Mouse (Mus musculus) neural tube, embryonic 11.5 days (tissue): Measurements from ENCODE around the gene Nanos2. TPM values are rescaled to one million over a fixed set of nuclear protein-coding genes. Genes with fewer than 3 reads are reported as not detected.

Source experiments
- ATAC-seq: fragments of 200-750 bp; cut with Nextera tagmentation; 2 replicates; pipeline ENCODE4 v1.8.0; 2017; ENCODE audit warnings: moderate number of reproducible peaks, mild to moderate bottlenecking, moderate TSS enrichment, moderate library complexity; ENCODE audit not compliant: insufficient read depth, low FRiP score, low TSS enrichment
- DNase-seq: peaks from one replicate; pipeline ENCODE4 v3.0.0-alpha.2; 2015; ENCODE audit warnings: low spot score
- H3K27ac ChIP-seq: fragments of 300-500 bp; sonication (generic); 2 replicates; pipeline ENCODE4 v1.5.1; 2014; ENCODE audit warnings: low read depth, mild to moderate bottlenecking, low read length
- H3K27me3 ChIP-seq: fragments of 300-500 bp; sonication (generic); 2 replicates; pipeline ENCODE4 v1.6.1; 2014; ENCODE audit warnings: mild to moderate bottlenecking, low read length, mixed read lengths; ENCODE audit not compliant: control insufficient read depth, insufficient read depth
- H3K36me3 ChIP-seq: fragments of 300-500 bp; sonication (generic); 2 replicates; pipeline ENCODE4 v1.6.1; 2014; ENCODE audit warnings: mild to moderate bottlenecking, low read length, moderate library complexity, mixed read lengths; ENCODE audit not compliant: control insufficient read depth, insufficient read depth
- H3K4me1 ChIP-seq: fragments of 300-500 bp; sonication (generic); 2 replicates; pipeline ENCODE4 v1.6.1; 2014; ENCODE audit warnings: low read length, mixed read lengths; ENCODE audit not compliant: control insufficient read depth, insufficient read depth
- H3K4me2 ChIP-seq: fragments of 300-500 bp; sonication (generic); 2 replicates; pipeline ENCODE4 v1.6.1; 2014; ENCODE audit warnings: low read depth, mild to moderate bottlenecking, moderate library complexity
- H3K4me3 ChIP-seq: fragments of 300-500 bp; sonication (generic); 2 replicates; pipeline ENCODE4 v1.5.1; 2014; ENCODE audit warnings: low read depth, low read length
- H3K9ac ChIP-seq: fragments of 300-500 bp; sonication (generic); 2 replicates; pipeline ENCODE4 v1.6.1; 2014; ENCODE audit warnings: mild to moderate bottlenecking, low read length
- H3K9me3 ChIP-seq: fragments of 300-500 bp; sonication (generic); 2 replicates; pipeline ENCODE4 v1.6.1; 2016; ENCODE audit warnings: low read length; ENCODE audit not compliant: control insufficient read depth
- WGBS: fragments of 180-500 bp; shearing (Covaris S2); extraction: QIAGEN DNeasy Blood & Tissue Kit; methylation state at CpG from one replicate; pipeline ENCODE4 v1.1.7; 2014; 5-methylcytosine and 5-hydroxymethylcytosine counted together
- polyA plus RNA-seq: library from polyadenylated mRNA; unstranded; fragments of >200 nt; fragmentation: Nextera tagmentation; extraction: Ambion mirVana; gene quantifications from 2 replicates; pipeline ENCODE4 v1.2.1, GENCODE M21; 2014

The Nanos2 gene
- polyA plus RNA-seq, 1 experiment from 2014 or later: 0.29 TPM

DNA sequence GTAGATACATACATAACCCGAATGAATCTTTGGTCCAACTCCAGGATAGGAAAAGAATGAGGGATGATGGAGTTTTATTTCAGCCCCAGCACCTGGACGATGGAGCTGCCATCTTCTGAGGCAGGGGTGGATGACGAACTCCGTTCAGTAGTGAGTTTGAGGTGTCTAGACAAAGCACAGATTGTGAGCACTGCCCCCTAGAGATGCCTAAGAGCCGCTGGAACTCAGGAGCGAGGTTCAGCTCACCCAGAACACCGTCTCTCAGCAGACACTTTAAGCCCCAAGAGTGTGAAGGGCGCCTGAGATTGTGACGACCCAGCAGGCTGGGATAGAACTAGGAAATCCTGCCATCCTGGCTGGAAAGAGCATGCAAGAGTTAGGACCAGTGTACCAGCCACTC is 11.6 kb downstream of the Nanos2 start:
- no peak overlapping the region for H3K9ac ChIP-seq
- H3K4me1 ChIP-seq: 0 out of 2 replicates have a peak, but pooled peaks cover 4% of the 10 kb centered on the region
- H3K27ac ChIP-seq: 0 out of 2 replicates have a peak overlapping the region, but pooled peaks have one; percentile 14
- H3K36me3 ChIP-seq: no peaks in the 10 kb centered on the region
- no peaks in the 10 kb centered on the region for H3K9me3 ChIP-seq
- ATAC-seq (no peak), DNase-seq (no peak)
- WGBS: 47% methylated on average over 9 of the region's 9 CpGs
- H3K27me3 ChIP-seq: no peaks in the 10 kb centered on the region; the same call in 1 of the 2 replicates
- no peak overlapping the region; the same call in 1 of the 2 replicates for H3K4me3 ChIP-seq
- H3K4me2 ChIP-seq: no peak overlapping the region

DNA sequence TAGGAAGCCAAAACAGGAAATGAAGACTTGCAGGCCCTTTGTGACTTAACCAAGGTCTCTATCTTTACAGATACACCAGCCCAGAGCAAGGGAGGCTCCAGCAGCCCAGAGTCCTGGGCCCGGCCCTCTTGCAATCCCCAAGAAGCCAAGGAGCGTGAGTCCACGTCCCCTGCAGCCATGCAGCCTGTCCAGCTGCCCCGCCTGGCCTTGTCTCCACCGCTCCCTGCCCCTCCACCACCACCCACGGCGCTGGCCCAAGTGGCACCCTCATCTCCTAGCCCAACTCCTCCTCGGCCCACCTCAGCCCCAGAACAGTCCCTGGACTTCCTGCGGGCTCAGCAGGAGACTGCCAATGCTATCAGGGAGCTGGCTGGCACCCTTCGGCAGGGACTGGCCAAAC is 13.2 kb downstream of the Nanos2 start:
- 0 out of 2 replicates have a peak overlapping the region, but pooled peaks have one; percentile 35 for H3K27ac ChIP-seq
- H3K4me2 ChIP-seq: peak overlapping the region; percentile 47
- 49% methylated on average over 10 of the region's 10 CpGs for WGBS
- H3K36me3 ChIP-seq: peaks cover 1% of the 10 kb centered on the region; the same call in 1 of the 2 replicates
- ATAC-seq (no peak), DNase-seq (no peak)
- H3K9ac ChIP-seq: peak overlapping the region; percentile 54
- H3K4me1 ChIP-seq: peaks cover 13% of the 10 kb centered on the region
- H3K27me3 ChIP-seq: no peaks in the 10 kb centered on the region
- H3K4me3 ChIP-seq: peak overlapping the region; percentile 34
- no peaks in the 10 kb centered on the region for H3K9me3 ChIP-seq

DNA sequence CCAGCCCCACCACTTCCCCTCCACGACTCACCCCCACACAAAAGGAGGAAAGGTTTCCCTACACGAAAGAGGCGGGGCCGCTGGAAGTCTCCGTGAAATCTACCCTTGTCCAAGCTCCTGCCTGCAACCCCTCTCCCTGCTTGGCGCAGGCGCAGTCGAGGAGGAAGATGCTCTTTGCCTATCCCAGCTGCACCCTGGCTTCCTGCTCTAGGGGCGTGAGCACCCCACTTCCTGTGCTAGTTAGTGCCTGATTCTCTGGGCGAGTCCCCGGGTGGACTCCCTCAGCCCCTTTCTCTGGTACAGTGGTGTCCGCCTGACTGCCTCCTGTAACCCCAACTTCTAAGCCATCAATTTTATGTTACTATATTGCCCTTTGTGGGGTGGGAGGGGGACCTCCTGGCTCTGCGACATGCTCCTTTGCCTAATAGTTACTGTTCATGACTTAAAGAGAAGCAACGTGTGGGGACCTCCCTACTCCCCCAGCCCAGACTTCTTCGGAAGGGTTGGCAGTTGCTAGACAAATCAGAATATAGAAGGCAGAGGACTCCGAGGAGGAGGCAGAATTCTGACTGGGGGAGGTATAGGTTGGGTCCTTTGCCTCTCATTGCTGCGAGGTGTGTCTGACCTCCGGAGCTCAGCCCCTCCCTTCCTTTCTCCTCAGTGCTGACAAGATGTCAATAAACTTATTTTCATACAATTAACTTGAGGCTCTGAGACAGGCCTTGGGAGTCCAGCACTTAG is 14.0 kb downstream of the Nanos2 start:
- H3K4me1 ChIP-seq: peaks cover 21% of the 10 kb centered on the region
- ATAC-seq (no peak), DNase-seq (peak; percentile 56)
- peak overlapping the region; percentile 34 for H3K4me3 ChIP-seq
- H3K27ac ChIP-seq: no peak overlapping the region
- H3K9ac ChIP-seq: peak overlapping the region; percentile 54
- 30% methylated on average over 18 of the region's 18 CpGs for WGBS
- H3K4me2 ChIP-seq: peak overlapping the region; percentile 47
- H3K27me3 ChIP-seq: no peaks in the 10 kb centered on the region
- no peaks in the 10 kb centered on the region for H3K9me3 ChIP-seq
- H3K36me3 ChIP-seq: peaks cover 5% of the 10 kb centered on the region; the same call in 1 of the 2 replicates

DNA sequence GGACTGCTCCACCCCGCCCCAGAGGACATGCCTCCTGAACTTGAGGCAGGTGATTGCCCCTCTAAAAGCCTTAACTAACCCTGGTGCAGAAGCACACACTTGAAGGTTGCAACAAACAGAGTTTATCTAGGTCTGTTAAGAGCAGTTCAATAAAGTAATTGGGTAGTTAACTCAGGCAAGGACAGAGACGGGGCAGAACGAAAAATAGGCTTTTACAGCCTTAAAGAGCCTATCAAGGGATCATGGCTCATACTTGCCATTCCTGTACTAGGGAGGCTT is 14.5 kb downstream of the Nanos2 start:
- Histone ChIP-seq H3K27me3 (no peaks in the 10 kb centered on the region), H3K4me3 (no peak overlapping the region), H3K4me2 (no peak overlapping the region), H3K9ac (no peak overlapping the region), H3K36me3 (peaks cover 6% of the 10 kb centered on the region; the same call in 1 of the 2 replicates), H3K9me3 (no peaks in the 10 kb centered on the region), H3K4me1 (peaks cover 23% of the 10 kb centered on the region), H3K27ac (no peak overlapping the region)
- DNase-seq: no peak
- no peak for ATAC-seq
- 56% methylated on average over 3 of the region's 3 CpGs for WGBS

DNA sequence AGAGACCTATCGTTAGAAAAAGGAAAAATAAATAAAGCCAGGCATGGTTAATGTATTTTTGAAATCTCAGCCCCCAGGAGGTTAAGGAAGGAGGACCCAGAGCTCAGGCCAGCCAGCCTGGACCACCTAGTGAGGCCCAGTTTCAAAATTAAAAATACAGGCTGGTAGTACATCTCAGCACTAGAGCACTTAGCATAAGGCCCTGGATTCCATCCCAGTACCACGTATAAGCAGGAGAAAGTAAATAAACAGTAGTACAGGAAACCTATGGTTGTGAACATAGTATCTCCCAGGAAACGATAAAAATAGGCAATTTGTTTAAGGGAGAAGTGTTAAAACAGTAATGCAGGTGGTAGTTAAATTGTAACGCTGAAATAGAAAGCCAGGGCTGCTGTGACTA is 14.9 kb downstream of the Nanos2 start:
- 48% methylated on average over 4 of the region's 4 CpGs for WGBS

DNA sequence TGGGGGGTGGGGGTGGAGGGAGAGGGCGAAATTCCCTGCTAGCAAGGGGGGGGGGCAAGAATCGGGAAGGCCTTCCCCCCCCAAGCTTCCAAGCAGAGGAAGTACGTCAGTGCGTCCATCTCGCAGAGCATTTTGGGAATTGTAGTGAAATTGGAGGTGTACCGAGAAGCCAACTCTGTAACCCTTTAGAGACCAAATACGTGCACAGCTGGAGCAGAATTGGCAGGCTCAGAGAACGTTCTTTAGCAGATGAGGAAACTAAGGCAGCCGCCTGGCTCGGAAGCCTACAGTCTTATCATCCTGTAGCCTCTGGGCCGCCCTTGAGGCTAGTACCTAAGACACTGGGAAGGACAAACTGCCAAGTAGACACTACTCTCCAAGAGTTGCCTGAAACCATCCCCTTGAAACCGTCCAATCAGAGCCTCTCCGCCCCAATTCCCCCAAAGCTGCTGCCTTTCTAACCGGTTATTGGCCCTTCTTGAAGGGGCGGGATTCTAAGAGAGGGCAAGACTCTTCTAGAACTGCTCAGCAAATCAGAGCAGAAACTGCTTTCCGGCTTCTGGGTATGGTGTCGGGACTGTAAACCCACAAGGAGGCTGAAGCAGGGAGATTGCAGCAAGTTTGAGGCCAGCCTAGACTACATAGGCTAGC is 15.8 kb downstream of the Nanos2 start:
- Histone ChIP-seq H3K9ac (peak overlapping the region; percentile 65), H3K4me3 (peak overlapping the region; percentile 31), H3K4me2 (peak overlapping the region; percentile 53), H3K27me3 (no peaks in the 10 kb centered on the region), H3K9me3 (no peaks in the 10 kb centered on the region), H3K27ac (no peak overlapping the region), H3K36me3 (peaks cover 9% of the 10 kb centered on the region; the same call in 1 of the 2 replicates), H3K4me1 (peaks cover 26% of the 10 kb centered on the region)
- DNase-seq (peak; percentile 77), ATAC-seq (peak; percentile 50)
- WGBS: 5% methylated on average over 17 of the region's 17 CpGs

More for the DNA sequence above, 14.9 kb downstream of the Nanos2 start:
- Histone ChIP-seq H3K4me3 (peak overlapping the region; percentile 31; the same call in 1 of the 2 replicates), H3K9ac (peak overlapping the region; percentile 65), H3K27me3 (no peaks in the 10 kb centered on the region), H3K36me3 (peaks cover 9% of the 10 kb centered on the region; the same call in 1 of the 2 replicates), H3K4me2 (peak overlapping the region; percentile 53), H3K9me3 (no peaks in the 10 kb centered on the region), H3K27ac (no peak overlapping the region), H3K4me1 (peaks cover 26% of the 10 kb centered on the region)
- ATAC-seq (no peak), DNase-seq (no peak)

DNA sequence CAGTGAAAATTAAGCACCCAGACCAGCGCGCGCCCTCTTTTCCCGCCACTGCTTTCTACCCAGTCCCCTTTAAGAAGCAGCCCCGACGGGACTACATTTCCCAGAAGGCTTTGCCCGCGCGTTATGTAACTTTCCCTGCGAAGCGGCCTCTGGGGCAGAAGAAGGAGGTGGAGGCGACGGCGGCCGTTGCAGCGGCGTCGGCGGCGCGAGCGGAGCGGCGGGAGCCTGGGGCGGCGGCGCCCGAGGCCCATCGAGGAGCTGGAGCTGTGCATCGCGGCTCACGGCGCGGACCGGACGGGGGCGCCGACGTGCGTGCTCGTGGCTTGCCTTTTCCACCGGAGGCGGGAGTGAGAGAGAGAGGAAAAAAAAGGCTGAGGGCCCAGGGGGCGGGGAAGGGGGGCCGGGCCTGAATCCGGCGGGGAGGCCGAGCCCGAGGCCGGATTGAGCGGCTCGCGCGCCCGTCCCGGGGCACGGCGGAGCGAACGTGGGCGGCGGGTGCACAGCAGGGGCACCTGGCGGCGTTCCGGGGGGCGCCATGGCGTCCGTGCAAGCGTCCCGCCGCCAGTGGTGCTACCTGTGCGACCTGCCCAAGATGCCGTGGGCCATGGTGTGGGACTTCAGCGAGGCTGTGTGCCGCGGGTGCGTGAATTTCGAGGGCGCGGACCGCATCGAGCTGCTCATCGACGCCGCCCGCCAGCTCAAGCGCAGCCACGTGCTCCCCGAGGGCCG is 16.9 kb downstream of the Nanos2 start, which contains the start of gene Irf2bp1:
Gene Irf2bp1 (plus strand): TSS at position 143 of the 729 bp plus-strand sequence.
- peak within 1 kb of the TSS; percentile 95 for H3K4me3 ChIP-seq
- no peaks in the 10 kb centered on the region for H3K27me3 ChIP-seq
- DNase-seq: peak; percentile 95
- H3K4me2 ChIP-seq: peak within 1 kb of the TSS; percentile 99
- H3K4me1 ChIP-seq: peaks cover 26% of the 10 kb centered on the region
- peak; percentile 58 for ATAC-seq
- H3K9me3 ChIP-seq: no peaks in the 10 kb centered on the region
- WGBS: under 1% methylated on average over 74 of the region's 90 CpGs
- peak within 1 kb of the TSS; percentile 86 for H3K9ac ChIP-seq
- H3K27ac ChIP-seq: peak within 1 kb of the TSS; percentile 76
- H3K36me3 ChIP-seq: peaks cover 9% of the 10 kb centered on the region; the same call in 1 of the 2 replicates

DNA sequence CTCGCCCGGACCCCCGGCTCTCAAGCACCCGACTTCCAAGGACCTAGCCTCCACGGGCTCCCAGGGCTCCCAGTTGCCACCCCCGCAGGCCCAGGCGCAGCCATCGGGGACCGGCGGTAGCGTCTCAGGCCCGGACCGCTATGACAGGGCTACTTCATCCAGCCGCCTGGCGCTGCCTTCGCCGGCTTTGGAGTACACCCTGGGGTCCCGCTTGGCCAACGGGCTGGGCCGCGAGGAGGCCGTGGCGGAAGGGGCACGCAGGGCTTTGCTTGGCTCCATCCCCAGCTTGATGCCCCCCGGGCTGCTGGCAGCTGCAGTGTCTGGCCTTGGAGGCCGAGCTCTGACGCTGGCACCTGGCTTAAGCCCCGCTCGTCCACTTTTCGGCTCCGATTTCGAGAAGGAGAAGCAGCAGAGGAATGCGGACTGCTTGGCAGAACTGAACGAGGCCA is 17.5 kb downstream of the Nanos2 start:
- 6% methylated on average over 29 of the region's 34 CpGs for WGBS
- Histone ChIP-seq H3K27me3 (no peaks in the 10 kb centered on the region), H3K4me3 (peak overlapping the region; percentile 95), H3K9ac (peak overlapping the region; percentile 86), H3K4me2 (peak overlapping the region; percentile 99), H3K4me1 (peaks cover 26% of the 10 kb centered on the region), H3K27ac (peak overlapping the region; percentile 76; the same call in 1 of the 2 replicates), H3K9me3 (no peaks in the 10 kb centered on the region), H3K36me3 (peaks cover 9% of the 10 kb centered on the region; the same call in 1 of the 2 replicates)
- no peak for ATAC-seq
- DNase-seq: no peak
